Mouse (Mus musculus): ENCODE measurements around the gene Fam69a. TPM values are rescaled to one million over a fixed set of nuclear protein-coding genes. Genes with fewer than 3 reads are reported as not detected.
A peak's percentile ranks its signal among the peaks of the same experiment; 100 is the strongest.
"Not testable (repeated sequence)": the region's sequence is repeated elsewhere in the genome, so short reads cannot be mapped to it uniquely, and the experiment has no call there.

Fam69a gene
- polyA plus RNA-seq, 1 experiment from 2014 or later, result 31.9 TPM

- Histone ChIP-seq H3K9me3 (no peaks in the 10 kb centered on the region), H3K9ac (replicated peaks) (no peak overlapping the region), H3K36me3 (no peaks in the 10 kb centered on the region), H3K4me3 (no peak overlapping the region), H3K27me3 (no peaks in the 10 kb centered on the region), H3K4me2 (replicated peaks) (no peak overlapping the region), H3K4me1 (no peaks in the 10 kb centered on the region), H3K27ac (replicated peaks) (no peak overlapping the region)
- no peak for ATAC-seq (replicated peaks)
- WGBS, result 68% methylated on average over 3 of the region's 3 CpGs
Observed at GRCm38 (mm10) chr5:107977640-107978288, 9.1 kb downstream of the Fam69a start.

- no peaks in the 10 kb centered on the region for H3K9me3 ChIP-seq
- ATAC-seq (replicated peaks), result no peak
- H3K9ac ChIP-seq (replicated peaks), result no peak overlapping the region
- no peak overlapping the region for H3K27ac ChIP-seq (replicated peaks)
- H3K27me3 ChIP-seq, result no peaks in the 10 kb centered on the region
- WGBS, result 69% methylated on average over 2 of the region's 2 CpGs
- no peaks in the 10 kb centered on the region for H3K36me3 ChIP-seq
- no peak overlapping the region for H3K4me3 ChIP-seq
- H3K4me2 ChIP-seq (replicated peaks), result no peak overlapping the region
- H3K4me1 ChIP-seq, result no peaks in the 10 kb centered on the region
Observed at GRCm38 (mm10) chr5:107973310-107973709, 13.6 kb downstream of the Fam69a start.

GRCm38 (mm10) chr5:107972444-107973272, 14.2 kb downstream of the Fam69a start:
- no peaks in the 10 kb centered on the region for H3K27me3 ChIP-seq
- no peaks in the 10 kb centered on the region for H3K9me3 ChIP-seq
- no peak overlapping the region for H3K4me3 ChIP-seq
- H3K4me2 ChIP-seq (replicated peaks), result no peak overlapping the region
- no peaks in the 10 kb centered on the region for H3K4me1 ChIP-seq
- no peaks in the 10 kb centered on the region for H3K36me3 ChIP-seq
- ATAC-seq (replicated peaks), result no peak
- H3K27ac ChIP-seq (replicated peaks), result no peak overlapping the region
- H3K9ac ChIP-seq (replicated peaks), result no peak overlapping the region
- WGBS, result 82% methylated on average over 13 of the region's 13 CpGs

GRCm38 (mm10) chr5:107971069-107971468, 15.8 kb downstream of the Fam69a start:
- no peak for ATAC-seq (replicated peaks)
- Histone ChIP-seq H3K36me3 (no peaks in the 10 kb centered on the region), H3K9me3 (no peaks in the 10 kb centered on the region), H3K4me2 (replicated peaks) (no peak overlapping the region), H3K9ac (replicated peaks) (no peak overlapping the region), H3K27me3 (no peaks in the 10 kb centered on the region), H3K4me3 (no peak overlapping the region), H3K27ac (replicated peaks) (no peak overlapping the region), H3K4me1 (no peaks in the 10 kb centered on the region)
- 91% methylated on average over 4 of the region's 4 CpGs for WGBS

GRCm38 (mm10) chr5:107969818-107970217, 17.1 kb downstream of the Fam69a start:
- H3K4me1 ChIP-seq, result not testable (repeated sequence)

GRCm38 (mm10) chr5:107968079-107968478, 18.8 kb downstream of the Fam69a start:
- Histone ChIP-seq H3K9me3 (no peaks in the 10 kb centered on the region), H3K36me3 (no peaks in the 10 kb centered on the region), H3K27me3 (no peaks in the 10 kb centered on the region), H3K27ac (replicated peaks) (no peak overlapping the region), H3K4me2 (replicated peaks) (no peak overlapping the region), H3K9ac (replicated peaks) (no peak overlapping the region), H3K4me3 (no peak overlapping the region), H3K4me1 (peaks cover 7% of the 10 kb centered on the region; the same call in 1 of the 2 replicates)
- ATAC-seq (replicated peaks), result no peak
- WGBS, result 94% methylated on average over 3 of the region's 3 CpGs

More at GRCm38 (mm10) chr5:107969818-107970217, 17.1 kb downstream of the Fam69a start:
- not testable (repeated sequence) for H3K4me3 ChIP-seq; H3K4me2 ChIP-seq (replicated peaks); ATAC-seq (replicated peaks); H3K27me3 ChIP-seq; H3K27ac ChIP-seq (replicated peaks); H3K9ac ChIP-seq (replicated peaks); H3K9me3 ChIP-seq; H3K36me3 ChIP-seq
- 64% methylated on average over 1 of the region's 1 CpGs for WGBS

- ATAC-seq (replicated peaks), result no peak
- WGBS, result 85% methylated on average over 4 of the region's 4 CpGs
- no peak overlapping the region for H3K9ac ChIP-seq (replicated peaks)
- H3K27ac ChIP-seq (replicated peaks), result no peak overlapping the region
- H3K36me3 ChIP-seq, result no peaks in the 10 kb centered on the region
- no peak overlapping the region for H3K4me3 ChIP-seq
- no peaks in the 10 kb centered on the region for H3K9me3 ChIP-seq
- H3K4me1 ChIP-seq, result peaks cover 11% of the 10 kb centered on the region
- no peak overlapping the region for H3K4me2 ChIP-seq (replicated peaks)
- no peaks in the 10 kb centered on the region for H3K27me3 ChIP-seq
Observed at GRCm38 (mm10) chr5:107966841-107967457, 19.9 kb downstream of the Fam69a start.

GRCm38 (mm10) chr5:107966156-107966555, 20.7 kb downstream of the Fam69a start:
- H3K9ac ChIP-seq (replicated peaks), result no peak overlapping the region
- no peaks in the 10 kb centered on the region for H3K27me3 ChIP-seq
- 72% methylated on average over 3 of the region's 3 CpGs for WGBS
- H3K4me1 ChIP-seq, result peaks cover 18% of the 10 kb centered on the region
- no peak overlapping the region for H3K27ac ChIP-seq (replicated peaks)
- H3K4me2 ChIP-seq (replicated peaks), result no peak overlapping the region
- no peak for ATAC-seq (replicated peaks)
- no peaks in the 10 kb centered on the region for H3K36me3 ChIP-seq
- no peak overlapping the region for H3K4me3 ChIP-seq
- no peaks in the 10 kb centered on the region for H3K9me3 ChIP-seq

GRCm38 (mm10) chr5:107965355-107965991, 21.4 kb downstream of the Fam69a start:
- H3K4me2 ChIP-seq (replicated peaks), result no peak overlapping the region
- H3K4me1 ChIP-seq, result peaks cover 18% of the 10 kb centered on the region
- H3K27ac ChIP-seq (replicated peaks), result no peak overlapping the region
- H3K4me3 ChIP-seq, result no peak overlapping the region
- no peak for ATAC-seq (replicated peaks)
- H3K36me3 ChIP-seq, result no peaks in the 10 kb centered on the region
- H3K9ac ChIP-seq (replicated peaks), result no peak overlapping the region
- 79% methylated on average over 9 of the region's 9 CpGs for WGBS
- no peaks in the 10 kb centered on the region for H3K9me3 ChIP-seq
- no peaks in the 10 kb centered on the region for H3K27me3 ChIP-seq

GRCm38 (mm10) chr5:107964031-107964758, 22.7 kb downstream of the Fam69a start:
- Histone ChIP-seq H3K36me3 (no peaks in the 10 kb centered on the region), H3K27ac (replicated peaks) (peak overlapping the region; percentile 46; the same call in 1 of the 2 replicates), H3K4me1 (peaks cover 18% of the 10 kb centered on the region), H3K4me2 (replicated peaks) (no peak overlapping the region), H3K9ac (replicated peaks) (no peak overlapping the region), H3K4me3 (no peak overlapping the region), H3K27me3 (no peaks in the 10 kb centered on the region), H3K9me3 (no peaks in the 10 kb centered on the region)
- no peak for ATAC-seq (replicated peaks)
- 72% methylated on average over 2 of the region's 2 CpGs for WGBS

GRCm38 (mm10) chr5:107961438-107962251, 25.2 kb downstream of the Fam69a start:
- Histone ChIP-seq H3K27ac (replicated peaks) (peak overlapping the region; percentile 52), H3K4me1 (peaks cover 18% of the 10 kb centered on the region), H3K36me3 (no peaks in the 10 kb centered on the region), H3K9ac (replicated peaks) (no peak overlapping the region), H3K9me3 (no peaks in the 10 kb centered on the region), H3K4me2 (replicated peaks) (peak overlapping the region; percentile 22; the same call in 1 of the 2 replicates), H3K27me3 (no peaks in the 10 kb centered on the region), H3K4me3 (no peak overlapping the region)
- 0 out of 2 replicates have a peak, but pooled peaks have one; percentile 43 for ATAC-seq (replicated peaks)
- 47% methylated on average over 16 of the region's 16 CpGs for WGBS
